Mouse (Mus musculus) bone marrow, adult 2 months (tissue): ENCODE measurements around the gene Pycr1.

Experiments used
- CTCF ChIP-seq: fragments of 200-500 bp; IDR thresholded peaks from 2 replicates; pipeline ENCODE4 v1.5.1; 2011; ENCODE audit warnings: low read length, control low read depth; ENCODE audit not compliant: control insufficient read depth, insufficient read depth
- POLR2A ChIP-seq: fragments of 200-500 bp; IDR thresholded peaks from 2 replicates; pipeline ENCODE4 v1.6.1; 2011; ENCODE audit warnings: low read depth, mild to moderate bottlenecking, control low read depth, low read length, borderline replicate concordance; ENCODE audit not compliant: control insufficient read depth

DNA sequence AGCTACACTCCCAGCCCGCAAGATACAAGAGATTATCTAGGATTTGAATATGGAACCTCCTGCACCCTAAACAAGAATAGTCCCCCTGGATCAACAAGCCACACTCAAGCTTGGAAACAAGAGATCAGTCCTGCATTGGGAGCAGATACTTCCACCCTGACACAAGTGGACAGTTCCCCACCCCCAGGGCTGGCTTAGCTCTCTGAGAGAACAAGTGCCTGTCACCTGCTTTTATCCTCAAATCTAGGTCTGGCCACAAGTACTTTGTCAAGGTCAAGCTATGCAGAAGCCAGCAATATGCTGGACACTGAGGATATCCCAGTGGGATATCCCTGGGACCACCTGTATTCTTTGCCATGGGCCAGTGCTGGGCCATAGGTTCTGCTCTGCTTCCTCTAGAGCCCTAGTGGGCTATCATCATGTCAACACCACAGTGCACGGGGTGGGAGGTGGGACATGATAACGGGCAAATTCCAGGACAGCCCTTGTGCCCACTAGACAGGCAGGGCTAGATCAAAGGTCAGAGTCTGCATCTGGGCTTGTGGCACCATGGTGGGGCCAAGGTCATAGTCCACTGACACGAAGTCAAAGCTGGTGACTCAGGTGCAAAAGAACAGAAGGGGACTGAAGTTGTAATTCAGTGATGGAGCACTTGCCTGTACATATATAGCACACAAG lies 26.8 kb downstream of the Pycr1 start:
- TF ChIP-seq CTCF (no peak), POLR2A (no peak)
